Mouse (Mus musculus) testis, postnatal 10 days (tissue): ENCODE data around the gene Adgre5.

ENCODE experiments used
- DNase-seq: peaks from one replicate; pipeline ENCODE4 v3.0.0; 2021; ENCODE audit warnings: low spot score

Gene Adgre5

GRCm38 (mm10) chr8:83684517-83684916 lies 56.6 kb downstream of the Adgre5 start:
- no peak for DNase-seq

DNA sequence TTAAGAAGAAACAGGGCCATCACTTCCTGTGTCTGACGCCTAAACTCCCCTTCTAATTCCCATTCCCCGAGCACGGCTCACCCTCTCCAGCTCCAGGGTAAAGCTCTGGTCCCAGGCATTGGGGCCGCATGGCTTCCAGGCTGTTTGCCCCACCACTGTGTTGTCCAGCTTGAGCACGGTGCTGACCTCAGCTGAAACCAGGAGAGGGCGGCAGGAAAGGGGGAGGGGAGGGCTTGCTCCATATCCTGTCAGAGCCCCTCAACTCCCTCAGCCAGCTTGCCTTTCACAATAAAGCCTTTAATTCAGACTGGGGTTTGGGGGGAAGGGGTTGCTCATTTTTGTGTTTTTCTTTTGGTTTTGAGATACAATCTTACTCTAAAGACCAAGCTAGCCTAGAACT lies 60.0 kb downstream of the Adgre5 start:
- DNase-seq = no peak

DNA sequence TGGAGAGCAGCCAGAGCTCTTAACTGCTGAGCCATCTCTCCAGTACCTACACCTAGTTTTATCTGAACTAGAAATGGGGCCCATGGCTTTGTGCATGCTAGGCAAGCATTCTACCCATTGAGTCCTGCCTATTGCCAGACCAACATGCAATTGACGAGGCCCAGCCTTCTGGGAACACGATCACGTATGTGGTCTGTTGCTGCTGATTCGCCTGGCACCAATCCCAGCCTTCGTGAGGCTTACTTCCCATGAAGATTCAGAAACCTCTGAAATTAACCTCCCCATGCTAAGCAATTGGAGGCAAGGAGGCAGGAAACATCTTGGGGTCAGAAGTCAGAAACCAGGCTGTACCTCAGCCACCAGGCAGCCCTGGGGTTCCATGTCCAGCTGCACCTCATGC lies 60.5 kb downstream of the Adgre5 start:
- no peak for DNase-seq

- DNase-seq = no peak
These were observed 61.3 kb downstream of the Adgre5 start for GRCm38 (mm10) chr8:83679866-83680265.

DNA sequence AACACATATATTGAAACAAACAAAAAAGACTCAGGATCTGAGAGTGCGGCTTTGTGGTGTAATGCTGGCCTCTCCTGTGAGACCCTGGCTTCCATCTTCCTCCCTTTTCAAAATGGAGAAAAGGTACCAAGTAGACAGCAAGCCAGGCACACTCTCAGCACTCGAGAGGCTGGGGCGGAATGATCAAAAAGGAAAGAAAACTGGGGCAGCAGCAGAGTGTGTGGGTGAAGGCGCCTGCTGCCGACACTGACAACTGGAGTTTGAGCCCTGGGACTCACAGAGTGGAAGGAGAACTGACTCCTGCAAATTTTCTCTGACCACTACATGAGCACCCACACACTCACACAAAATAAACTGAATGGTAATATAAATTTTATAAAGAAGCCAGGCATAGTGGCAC lies 66.6 kb downstream of the Adgre5 start:
- no peak for DNase-seq
